Mouse (Mus musculus): ENCODE measurements at regions not wholly inside any gene's neighbourhood (a gene's known extent, or its start where the extent isn't known, plus 50 kb on each side); places are given as distances from the start of the nearest gene placed in this dataset.

- no peak for TF ChIP-seq CTCF (IDR thresholded peaks at IDR 0.05; ENCODE audit: borderline replicate concordance, insufficient read depth, low read length)
- TF ChIP-seq POLR2A (IDR thresholded peaks at IDR 0.05; ENCODE audit: low read depth, low read length): no peak
These were observed 123.4 kb upstream of the Fam84a start for GRCm38 (mm10) chr12:14275265-14275664.

All from embryonic fibroblast, embryonic 13.5 days (primary cell).